Mouse (Mus musculus) embryo, embryonic 10.5 days (tissue): Measurements from ENCODE around the gene Ehbp1l1.

Source experiments
- DNase-seq: peaks from one replicate; pipeline ENCODE4 v3.0.0-alpha.2; 2015; ENCODE audit warnings: low spot score

Ehbp1l1 gene

GRCm38 (mm10) chr19:5725767-5726515, at the start of gene Ehbp1l1:
Gene Ehbp1l1, minus strand, starts transcription at chr19:5726317.
- no peak for DNase-seq

GRCm38 (mm10) chr19:5770925-5771860, 45.1 kb upstream of the Ehbp1l1 start, which contains the start of gene Scyl1:
Gene Scyl1, minus strand, starts transcription at chr19:5771419.
- DNase-seq: peak; percentile 91

GRCm38 (mm10) chr19:5770311-5770710, 44.2 kb upstream of the Ehbp1l1 start:
- no peak for DNase-seq

- DNase-seq: no peak
Observed at GRCm38 (mm10) chr19:5767271-5767670, 41.2 kb upstream of the Ehbp1l1 start.

GRCm38 (mm10) chr19:5763163-5763562, 37.0 kb upstream of the Ehbp1l1 start:
- DNase-seq: no peak

GRCm38 (mm10) chr19:5758878-5759403, 32.8 kb upstream of the Ehbp1l1 start:
- DNase-seq: no peak

GRCm38 (mm10) chr19:5756991-5757636, 31.0 kb upstream of the Ehbp1l1 start:
- no peak for DNase-seq

- peak; percentile 35 for DNase-seq
Observed at GRCm38 (mm10) chr19:5756321-5756985, 30.3 kb upstream of the Ehbp1l1 start.

GRCm38 (mm10) chr19:5751742-5752141, 25.6 kb upstream of the Ehbp1l1 start:
- no peak for DNase-seq

- DNase-seq: no peak
Observed at GRCm38 (mm10) chr19:5750951-5751350, 24.8 kb upstream of the Ehbp1l1 start.

GRCm38 (mm10) chr19:5749476-5749875, 23.4 kb upstream of the Ehbp1l1 start:
- no peak for DNase-seq

GRCm38 (mm10) chr19:5746907-5747363, 20.8 kb upstream of the Ehbp1l1 start:
- no peak for DNase-seq

- no peak for DNase-seq
Observed at GRCm38 (mm10) chr19:5745756-5746710, 19.9 kb upstream of the Ehbp1l1 start.

- no peak for DNase-seq
Observed at GRCm38 (mm10) chr19:5743576-5743975, 17.5 kb upstream of the Ehbp1l1 start.

- no peak for DNase-seq
Observed at GRCm38 (mm10) chr19:5742241-5742641, 16.1 kb upstream of the Ehbp1l1 start.

- DNase-seq: peak; percentile 58
Observed at GRCm38 (mm10) chr19:5741641-5742240, 15.6 kb upstream of the Ehbp1l1 start.

GRCm38 (mm10) chr19:5740320-5741317, 14.5 kb upstream of the Ehbp1l1 start, which contains the start of gene Ltbp3:
Gene Ltbp3, plus strand, starts transcription at chr19:5740904.
- DNase-seq: no peak

- no peak for DNase-seq
Observed at GRCm38 (mm10) chr19:5739446-5739845, 13.3 kb upstream of the Ehbp1l1 start.
